Mouse (Mus musculus) hindlimb bud, embryonic 11.5 days (tissue): ENCODE results near the gene Ddx46.

Experiments
- DNase-seq: peaks from one replicate; pipeline ENCODE4 v3.0.0-alpha.2; 2012; ENCODE audit warnings: low read depth, low spot score; ENCODE audit errors: extremely low spot score

Ddx46 gene

GRCm38 (mm10) chr13:55715908-55716510 lies 81.2 kb downstream of the Ddx46 start:
- DNase-seq: no peak

- DNase-seq: no peak
Observed at GRCm38 (mm10) chr13:55721516-55721915, 86.7 kb downstream of the Ddx46 start.

GRCm38 (mm10) chr13:55721995-55722394 lies 87.2 kb downstream of the Ddx46 start:
- DNase-seq: no peak

GRCm38 (mm10) chr13:55726598-55727119 lies 91.8 kb downstream of the Ddx46 start:
- DNase-seq: no peak

- peak; percentile 33 for DNase-seq
Observed at GRCm38 (mm10) chr13:55727120-55727838, 92.5 kb downstream of the Ddx46 start, which contains the start of gene Pcbd2. TSS of gene Pcbd2 (plus strand) at chr13:55727368.

GRCm38 (mm10) chr13:55727839-55728238 lies 93.0 kb downstream of the Ddx46 start:
- DNase-seq: peak; percentile 52

- DNase-seq: no peak
Observed at GRCm38 (mm10) chr13:55730716-55731115, 95.9 kb downstream of the Ddx46 start.
